Mouse (Mus musculus) olfactory bulb, adult 2 months (tissue): Measurements from ENCODE around the gene Arl5a.

Experiments used
- CTCF ChIP-seq: fragments of 200-500 bp; IDR thresholded peaks from 2 replicates; pipeline ENCODE4 v1.5.1; 2012; ENCODE audit warnings: low read depth, mild to moderate bottlenecking, low read length, moderate library complexity; ENCODE audit not compliant: insufficient read depth
- POLR2A ChIP-seq: fragments of 200-500 bp; IDR thresholded peaks from 2 replicates; pipeline ENCODE4 v1.6.1; 2012; ENCODE audit warnings: mild to moderate bottlenecking, low read depth, low read length, moderate library complexity; ENCODE audit not compliant: insufficient read depth

- TF ChIP-seq CTCF: no peak
- TF ChIP-seq POLR2A: no peak
Measured at GRCm38 (mm10) chr2:52424248-52424728, 413 bp downstream of the Arl5a start.
